Mouse (Mus musculus) granulocyte monocyte progenitor cell, adult 5-6 weeks (primary cell): ENCODE data around the gene Pqlc2. TPM values are rescaled to one million over a fixed set of nuclear protein-coding genes. Genes with fewer than 3 reads are reported as not detected.

Source experiments
- ATAC-seq: replicated peaks from 2 replicates; pipeline ENCODE4 v1.8.0; 2016; ENCODE audit warnings: mild to moderate bottlenecking, moderate TSS enrichment, inconsistent platforms; ENCODE audit not compliant: poor library complexity, severe bottlenecking
- total RNA-seq, 2 experiments: library from RNA; stranded (forward) in 1 of 2; stranded (reverse) in 1 of 2; fragments of 200-712, 200-1000 nt in 1 of 2; fragments of >200 nt in 1 of 2; fragmentation: Nextera tagmentation in 1 of 2; gene quantifications; 2 replicates each; pipeline ENCODE4 v1.2.3; 2014 to 2017

Gene Pqlc2
- total RNA-seq, 2 experiments from 2014 or later = 3.5 to 7.7 TPM

GRCm38 (mm10) chr4:139309651-139310050, 857 bp downstream of the Pqlc2 start:
- ATAC-seq = no peak

- peak; percentile 78 for ATAC-seq
Observed at GRCm38 (mm10) chr4:139307916-139308315, 2.6 kb downstream of the Pqlc2 start.

- ATAC-seq = no peak
Observed at GRCm38 (mm10) chr4:139305521-139305920, 5.0 kb downstream of the Pqlc2 start.

DNA sequence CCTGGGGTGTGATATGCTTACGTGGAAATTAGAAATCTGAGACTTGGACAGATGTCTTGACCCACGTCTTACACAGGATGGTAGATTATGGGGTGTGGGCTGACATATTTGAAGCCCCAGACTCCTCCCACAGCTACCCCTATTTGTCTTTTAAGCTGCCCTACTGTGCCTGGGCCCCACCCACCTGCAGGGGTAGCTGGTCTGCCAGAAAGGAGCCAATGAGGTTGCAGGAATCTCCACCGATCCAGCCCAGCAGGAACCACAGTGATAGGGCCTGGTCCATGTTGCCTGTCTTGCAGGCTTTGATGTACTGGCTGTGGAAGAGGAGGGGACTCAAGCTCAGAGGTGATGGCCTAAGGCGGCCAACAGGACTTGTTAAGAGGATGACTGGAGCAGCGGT, 8.3 kb downstream of the Pqlc2 start:
- ATAC-seq = no peak

DNA sequence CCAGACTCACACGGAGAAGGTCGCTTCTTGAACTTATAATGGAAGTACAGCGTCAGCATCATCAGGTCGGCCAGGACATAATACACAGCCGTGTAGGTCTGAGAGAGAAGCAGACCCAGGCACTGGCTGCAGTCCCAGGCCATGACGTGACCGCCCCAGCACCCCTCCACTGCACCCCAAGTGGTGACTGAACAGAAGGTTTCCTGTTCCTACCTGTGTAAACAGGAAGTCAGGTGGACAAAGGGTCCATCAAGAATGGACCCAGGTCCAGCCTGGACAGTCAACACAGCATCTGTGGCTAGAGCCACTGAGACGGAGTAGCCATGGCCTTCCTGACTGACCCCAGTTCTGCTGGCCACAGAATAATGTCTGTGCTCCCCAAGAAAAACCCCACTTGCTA, 8.7 kb downstream of the Pqlc2 start:
- no peak for ATAC-seq

DNA sequence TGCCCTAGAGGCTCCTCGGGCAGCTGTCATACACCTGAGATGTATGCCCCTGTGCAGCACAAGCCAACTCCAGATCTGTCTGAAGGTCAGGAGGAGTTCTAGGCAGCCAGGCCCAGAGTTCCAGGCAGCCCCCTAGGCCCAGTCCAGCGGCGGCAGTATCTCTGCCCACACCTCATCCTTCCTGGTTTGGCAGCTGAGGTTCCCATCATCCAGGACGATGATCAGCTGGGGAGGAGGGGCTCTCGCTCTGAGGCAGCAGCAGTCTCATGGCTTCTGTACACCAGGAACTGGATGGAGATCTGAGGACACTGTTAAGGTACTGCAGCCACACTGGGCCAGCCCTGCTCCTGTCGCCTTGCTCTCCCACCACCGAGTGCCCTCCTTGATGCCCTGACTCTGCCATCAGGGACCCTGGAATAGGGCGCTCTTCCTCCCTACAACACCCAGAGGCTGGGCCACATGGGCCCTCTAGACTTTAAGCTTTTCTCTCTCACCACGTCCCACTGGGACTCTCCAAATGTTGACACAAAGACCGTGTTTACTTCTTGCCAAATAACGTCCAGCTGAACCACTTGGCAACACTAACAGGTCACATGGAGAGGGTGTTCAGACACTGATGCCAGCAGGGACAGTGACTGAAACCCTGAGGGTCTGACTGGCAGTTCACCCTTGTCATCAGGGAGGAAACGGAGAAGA, 11.7 kb downstream of the Pqlc2 start:
- no peak for ATAC-seq

DNA sequence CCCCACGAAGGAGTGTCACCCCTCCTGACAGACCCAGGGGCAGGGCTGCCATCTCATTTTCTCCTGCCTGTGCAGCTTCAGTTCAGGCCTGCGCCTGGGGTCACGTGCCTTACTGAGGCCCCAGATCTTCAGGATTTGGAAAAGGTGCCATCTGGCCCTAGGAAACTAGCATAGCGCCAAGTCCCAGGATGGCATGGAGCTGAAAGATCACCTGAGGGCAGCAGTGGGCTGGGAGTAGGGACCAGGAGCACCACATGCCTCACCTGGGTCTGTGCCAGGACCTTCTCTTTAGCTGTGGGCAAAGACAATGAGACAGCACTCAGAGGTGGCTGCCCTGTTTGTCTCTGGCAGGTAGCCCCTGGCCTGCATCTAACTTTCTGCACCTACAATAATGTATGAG, 12.9 kb downstream of the Pqlc2 start:
- ATAC-seq = no peak

- ATAC-seq = no peak
Observed at GRCm38 (mm10) chr4:139292038-139292437, 18.5 kb downstream of the Pqlc2 start.

GRCm38 (mm10) chr4:139291099-139291498, 19.4 kb downstream of the Pqlc2 start:
- no peak for ATAC-seq

- peak; percentile 45 for ATAC-seq
Observed at GRCm38 (mm10) chr4:139289017-139289416, 21.5 kb downstream of the Pqlc2 start.

- peak; percentile 65 for ATAC-seq
Observed at GRCm38 (mm10) chr4:139287122-139287863, 23.2 kb downstream of the Pqlc2 start.

- no peak for ATAC-seq
Observed at GRCm38 (mm10) chr4:139286234-139286633, 24.3 kb downstream of the Pqlc2 start.

GRCm38 (mm10) chr4:139284877-139285276, 25.6 kb downstream of the Pqlc2 start:
- no peak for ATAC-seq

DNA sequence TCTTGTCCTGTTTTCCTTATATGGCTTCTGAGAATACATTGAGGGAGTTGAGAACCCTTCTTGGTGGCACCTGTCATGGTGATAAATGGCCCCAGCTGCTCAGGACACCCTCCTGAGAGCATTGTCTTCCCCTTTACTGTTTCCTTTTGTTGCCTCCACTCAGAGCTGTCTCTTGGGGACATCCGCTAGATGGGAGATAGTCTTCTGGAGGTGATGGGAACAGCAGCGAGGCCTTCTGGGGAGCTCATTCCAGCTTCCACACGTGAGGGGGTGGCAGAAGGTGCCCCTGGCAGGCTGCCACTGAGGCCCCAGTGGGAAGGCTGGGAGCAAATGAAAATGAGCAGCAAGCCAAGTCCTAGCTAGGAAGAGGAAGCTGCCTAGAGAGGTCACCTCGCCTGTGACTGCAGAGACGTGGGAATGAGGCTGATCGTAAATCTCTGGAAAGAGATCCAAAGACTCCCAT, 27.5 kb downstream of the Pqlc2 start:
- ATAC-seq = no peak

DNA sequence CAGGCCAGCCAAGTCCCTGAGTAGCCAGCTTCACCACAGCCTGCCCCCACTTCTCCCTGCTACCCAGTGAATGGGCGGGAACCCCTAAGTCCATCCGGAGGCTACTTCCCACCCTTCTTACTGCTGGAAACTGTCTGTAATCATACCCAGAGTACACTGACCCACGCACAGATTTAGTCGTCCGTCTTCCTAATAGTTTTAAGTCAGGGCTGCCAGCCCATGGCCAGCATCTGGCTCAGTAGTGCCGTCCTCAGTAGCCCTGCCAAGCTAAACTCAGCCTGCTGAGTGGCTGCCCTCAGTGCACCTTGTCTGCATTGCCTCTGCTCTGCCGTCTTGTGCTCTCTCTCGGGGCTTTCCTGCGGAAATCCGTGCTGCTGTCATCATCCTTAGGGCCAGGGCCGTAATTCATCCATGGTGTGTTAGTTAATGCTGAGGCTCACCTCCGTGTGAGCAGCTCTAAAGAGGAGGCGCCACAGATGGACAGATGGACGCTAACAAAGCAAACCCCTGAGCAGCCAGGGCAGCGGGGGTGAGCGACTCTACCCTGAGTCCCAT, 28.6 kb downstream of the Pqlc2 start:
- ATAC-seq = no peak

GRCm38 (mm10) chr4:139280530-139280929, 30.0 kb downstream of the Pqlc2 start:
- ATAC-seq = no peak

- no peak for ATAC-seq
Observed at GRCm38 (mm10) chr4:139276411-139276810, 34.1 kb downstream of the Pqlc2 start.

- ATAC-seq = no peak
Observed at GRCm38 (mm10) chr4:139274573-139274972, 35.9 kb downstream of the Pqlc2 start.

GRCm38 (mm10) chr4:139272951-139273680, 37.4 kb downstream of the Pqlc2 start:
- ATAC-seq = no peak

GRCm38 (mm10) chr4:139271562-139271961, 38.9 kb downstream of the Pqlc2 start:
- no peak for ATAC-seq

DNA sequence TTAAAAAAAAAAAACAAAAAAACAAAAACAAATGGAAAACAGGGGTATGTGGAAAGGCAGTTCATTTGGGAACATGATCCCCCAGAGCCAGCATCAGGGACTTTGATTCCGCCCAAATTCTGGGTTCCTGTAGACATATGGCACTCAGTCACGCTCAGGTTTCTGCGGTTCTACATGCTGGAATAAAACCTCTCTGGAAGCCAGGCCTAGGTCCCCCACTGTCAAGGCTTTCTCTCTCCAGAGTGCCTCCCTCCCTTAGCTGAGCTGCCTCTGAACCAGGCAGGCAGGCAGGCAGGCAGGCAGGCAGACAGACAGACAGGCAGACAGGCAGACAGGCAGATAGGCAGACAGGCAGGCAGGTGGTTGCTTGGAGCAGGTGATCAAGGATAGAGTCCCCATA, 40.3 kb downstream of the Pqlc2 start:
- ATAC-seq = no peak
